Mouse (Mus musculus): ENCODE measurements at regions not wholly inside any gene's neighbourhood (a gene's known extent, or its start where the extent isn't known, plus 50 kb on each side); places are given as distances from the start of the nearest gene placed in this dataset.
"Not testable (repeated sequence)": the region's sequence is repeated elsewhere in the genome, so short reads cannot be mapped to it uniquely, and the experiment has no call there.

DNA sequence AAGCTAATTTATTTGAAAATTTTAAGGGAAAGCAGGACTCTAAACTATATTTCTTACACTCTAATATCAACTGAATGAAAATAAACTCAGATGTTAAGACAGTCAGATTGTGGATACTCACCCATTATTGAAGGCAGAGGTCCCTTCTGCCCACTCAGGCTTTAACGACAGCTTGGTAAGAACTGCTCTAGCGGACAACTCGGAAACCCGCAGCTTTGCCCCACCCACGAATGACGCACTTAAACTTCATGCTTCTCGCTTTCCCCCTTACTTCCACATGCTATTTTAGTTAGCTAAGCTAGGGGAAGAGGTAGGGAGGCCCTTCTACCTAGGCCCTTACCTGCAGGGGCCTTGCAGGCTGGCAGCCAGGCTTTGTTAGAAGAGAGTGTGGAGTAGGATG is 50.8 kb upstream of the Elmo1 start:
- DNase-seq (ENCODE audit: low read depth, low spot score): no peak

DNA sequence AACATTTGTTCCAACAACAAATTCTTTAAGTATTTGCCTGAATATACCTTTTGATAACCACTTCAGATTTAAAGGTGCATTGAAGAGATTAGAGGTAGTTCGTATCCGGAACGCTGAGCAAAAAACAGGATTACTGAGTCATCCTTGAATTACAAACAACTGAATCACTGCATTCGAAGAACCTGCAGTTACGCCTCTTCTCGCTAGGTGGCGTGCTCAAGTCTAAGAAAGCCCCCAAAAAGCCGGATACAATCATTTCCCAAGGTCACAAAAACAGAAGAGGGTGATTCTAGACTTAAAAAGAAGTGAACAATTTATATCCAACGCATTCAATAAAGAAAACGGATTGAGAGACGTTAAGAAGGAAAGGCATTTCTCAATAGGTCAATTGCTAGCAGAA is 51.9 kb upstream of the Elmo1 start:
- DNase-seq (ENCODE audit: low read depth, low spot score): no peak

DNA sequence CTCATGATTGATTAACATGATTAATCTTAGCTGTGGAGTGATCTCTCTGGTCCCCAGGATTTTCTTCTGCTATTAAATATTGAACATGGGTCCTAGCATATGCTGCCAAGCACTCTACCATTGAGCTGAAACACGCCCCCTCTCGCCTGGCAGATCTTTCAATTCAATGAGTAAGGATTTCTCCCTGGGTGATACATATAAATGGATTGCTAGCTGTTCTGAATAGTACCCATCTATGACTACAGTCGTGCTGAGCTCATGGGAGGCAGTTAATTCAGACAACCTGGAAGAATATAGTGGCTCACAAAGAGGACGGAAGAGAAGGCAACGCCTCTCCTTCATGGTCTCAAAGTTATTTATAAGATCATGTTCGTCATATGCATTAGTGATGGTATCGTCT is 53.0 kb upstream of the Elmo1 start:
- DNase-seq (ENCODE audit: low read depth, low spot score): no peak

- no peak for DNase-seq (ENCODE audit: low read depth, low spot score)
Measured at GRCm38 (mm10) chr13:20033937-20034735, 56.3 kb upstream of the Elmo1 start.

DNA sequence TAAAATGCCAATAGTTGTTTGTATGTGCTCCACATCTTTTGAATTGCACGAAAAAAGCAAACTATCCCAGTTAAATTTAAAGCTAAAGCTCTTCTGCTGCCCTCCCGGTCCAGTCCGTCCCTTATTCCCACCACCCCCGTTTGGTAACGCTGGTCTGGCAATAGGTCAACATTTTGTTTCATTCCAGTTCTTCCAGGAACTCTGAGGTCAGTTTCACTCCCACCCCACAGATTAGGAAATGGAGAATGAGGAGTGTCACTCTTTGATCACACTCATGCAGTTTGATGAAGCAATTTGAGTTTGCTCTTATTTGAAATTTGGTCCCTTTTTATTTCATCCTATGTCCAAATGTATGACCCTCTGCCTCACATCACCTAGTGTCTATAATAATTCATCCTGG is 58.7 kb upstream of the Elmo1 start:
- DNase-seq (ENCODE audit: low read depth, low spot score): no peak

DNA sequence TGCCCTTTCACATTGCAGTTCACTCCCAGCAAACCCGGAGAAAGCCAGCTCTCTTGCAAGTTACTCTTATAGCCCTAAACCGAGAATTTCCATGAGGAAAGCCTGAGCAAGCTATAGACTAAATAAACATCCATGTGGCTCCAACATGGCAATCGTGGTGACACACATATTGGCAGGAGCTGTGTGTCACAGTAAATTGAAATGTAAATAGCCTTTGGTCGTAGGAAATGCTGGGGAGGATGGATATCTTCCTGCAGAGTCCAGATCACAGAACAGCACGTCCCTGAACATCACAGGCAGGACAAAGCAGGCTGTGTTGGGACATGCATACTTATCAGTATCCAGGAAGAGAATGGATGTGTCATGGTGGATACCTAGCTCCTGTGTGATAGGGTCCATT is 59.3 kb upstream of the Elmo1 start:
- DNase-seq (ENCODE audit: low read depth, low spot score): no peak

DNA sequence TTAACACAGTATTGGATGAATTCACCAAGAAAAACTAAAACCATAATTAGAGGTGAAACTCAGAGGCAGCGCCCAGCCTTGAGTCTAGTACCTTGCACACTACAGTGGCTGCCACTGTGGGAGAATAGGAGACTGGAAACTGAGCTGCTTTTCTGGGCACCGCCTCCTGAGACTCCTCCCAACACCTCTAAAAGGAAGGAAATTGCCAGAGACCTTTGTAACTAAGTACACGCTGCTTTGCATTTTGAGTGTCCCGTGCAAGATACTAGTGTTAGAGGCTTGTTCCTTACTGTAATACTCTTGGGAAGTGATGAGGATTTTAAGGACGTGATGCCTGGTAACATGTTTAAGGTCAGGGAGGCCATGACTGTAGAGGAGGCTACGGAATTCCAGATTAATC is 63.8 kb upstream of the Elmo1 start:
- no peak for DNase-seq (ENCODE audit: low read depth, low spot score)

- DNase-seq (ENCODE audit: low read depth, low spot score): not testable (repeated sequence)
Measured at GRCm38 (mm10) chr13:20016454-20016853, 73.9 kb upstream of the Elmo1 start.

DNA sequence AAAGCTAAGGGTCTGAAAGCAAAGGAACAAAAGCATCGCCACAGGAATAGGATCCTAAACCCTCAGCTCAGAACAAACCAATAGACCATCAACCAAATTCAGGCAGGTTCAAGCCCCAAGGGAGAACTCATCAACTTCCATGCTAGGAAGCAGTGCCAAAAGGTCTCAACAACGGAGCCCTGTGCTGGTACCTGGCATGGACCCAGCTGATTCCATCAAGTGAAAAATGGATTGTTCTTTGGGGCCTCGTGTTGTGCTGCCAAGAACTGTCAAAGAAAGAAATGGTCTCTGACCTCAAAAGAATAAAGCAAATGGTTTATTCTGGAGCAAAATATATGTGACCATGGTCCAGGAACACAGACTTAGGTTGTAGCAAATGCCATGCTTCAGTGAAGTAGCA is 77.8 kb upstream of the Elmo1 start:
- DNase-seq (ENCODE audit: low read depth, low spot score): no peak

GRCm38 (mm10) chr13:20009164-20009563 is 81.2 kb upstream of the Elmo1 start:
- DNase-seq (ENCODE audit: low read depth, low spot score): no peak

GRCm38 (mm10) chr13:20007561-20007960 is 82.8 kb upstream of the Elmo1 start:
- DNase-seq (ENCODE audit: low read depth, low spot score): no peak

- DNase-seq (ENCODE audit: low read depth, low spot score): no peak
Measured at GRCm38 (mm10) chr13:19997606-19998005, 92.8 kb upstream of the Elmo1 start.

- no peak for DNase-seq (ENCODE audit: low read depth, low spot score)
Measured at GRCm38 (mm10) chr13:19975621-19976020, 114.8 kb upstream of the Elmo1 start.

- no peak for DNase-seq (ENCODE audit: low read depth, low spot score)
Measured at GRCm38 (mm10) chr13:19966566-19966965, 123.8 kb upstream of the Elmo1 start.

- DNase-seq (ENCODE audit: low read depth, low spot score): peak; percentile 64
Measured at GRCm38 (mm10) chr13:19963031-19963430, 127.4 kb upstream of the Elmo1 start.

- no peak for DNase-seq (ENCODE audit: low read depth, low spot score)
Measured at GRCm38 (mm10) chr13:19928761-19929160, 104.7 kb upstream of the Gpr141 start.

- DNase-seq (ENCODE audit: low read depth, low spot score): no peak
Measured at GRCm38 (mm10) chr13:19927807-19928206, 103.8 kb upstream of the Gpr141 start.

DNA sequence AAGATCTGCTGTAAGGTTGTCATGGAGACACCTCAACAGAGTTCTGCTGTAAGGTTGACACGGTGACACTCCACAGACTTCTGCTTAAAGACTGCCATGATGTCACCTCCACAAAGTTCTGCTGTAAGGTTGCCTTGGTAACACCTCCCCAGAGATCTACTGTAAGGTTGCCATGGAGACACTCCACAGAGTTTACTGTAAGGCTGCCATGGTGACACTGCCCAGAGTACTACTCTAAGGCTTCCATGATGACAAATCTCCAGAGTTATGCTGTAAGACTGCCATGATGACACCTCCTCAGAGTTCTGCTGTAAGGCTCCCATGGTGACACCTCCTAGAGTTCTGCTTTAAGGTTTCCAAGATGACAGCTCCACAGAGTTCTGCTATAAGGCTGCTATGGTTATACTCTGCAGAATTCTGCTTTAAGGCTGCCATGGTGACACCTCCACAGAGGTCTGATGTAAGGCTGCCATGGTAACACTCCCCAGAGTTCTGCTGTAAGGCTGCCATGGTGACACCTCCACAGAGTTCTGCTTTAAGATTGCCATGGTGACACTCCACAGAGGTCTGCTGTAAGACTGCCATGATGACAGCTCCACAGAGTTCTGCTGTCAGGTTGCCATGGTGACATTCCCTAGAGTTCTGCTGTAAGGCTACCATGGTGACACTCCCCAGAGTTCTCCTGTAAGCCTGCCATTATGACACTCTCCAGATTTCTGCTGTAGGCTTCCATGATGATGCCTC is 97.2 kb upstream of the Gpr141 start:
- DNase-seq (ENCODE audit: low read depth, low spot score): no peak

DNA sequence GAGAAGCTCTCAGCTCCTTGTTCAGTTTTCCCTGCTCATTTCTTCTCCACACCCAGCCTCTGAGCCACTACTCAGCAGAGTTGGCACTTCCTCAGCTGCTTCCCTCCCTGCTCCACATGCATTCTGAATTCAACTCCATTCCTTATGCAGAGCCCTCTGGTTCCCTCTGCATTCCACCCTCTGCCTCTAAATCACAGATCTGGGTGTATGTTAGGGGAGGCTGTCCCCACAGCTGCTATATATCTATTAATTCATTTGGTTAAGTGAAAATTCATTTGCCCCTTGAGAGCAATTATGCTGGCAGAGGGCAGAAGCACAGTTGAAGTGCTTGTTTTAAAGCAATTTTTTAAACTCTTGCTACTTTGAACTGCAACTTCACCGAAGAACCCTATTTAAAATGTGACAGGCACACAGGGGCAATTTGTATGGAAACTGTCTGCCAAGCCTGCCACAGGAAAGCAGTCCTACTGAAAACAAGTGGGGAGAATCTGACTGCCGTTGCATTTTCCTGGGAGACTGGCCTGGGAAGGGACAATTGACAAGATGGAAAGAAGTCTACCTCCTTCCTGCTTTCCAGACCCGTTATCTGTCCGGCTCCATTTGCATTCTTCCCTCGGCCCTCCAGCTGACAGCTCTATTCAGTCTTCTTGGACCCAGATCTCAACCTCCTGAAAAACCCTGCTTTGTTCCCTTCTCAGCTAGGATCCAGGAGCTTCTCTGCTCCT is 88.0 kb upstream of the Gpr141 start:
- DNase-seq (ENCODE audit: low read depth, low spot score): no peak

- no peak for DNase-seq (ENCODE audit: low read depth, low spot score)
Measured at GRCm38 (mm10) chr13:19902786-19903185, 78.7 kb upstream of the Gpr141 start.

- DNase-seq (ENCODE audit: low read depth, low spot score): no peak
Measured at GRCm38 (mm10) chr13:19897191-19897590, 73.1 kb upstream of the Gpr141 start.

DNA sequence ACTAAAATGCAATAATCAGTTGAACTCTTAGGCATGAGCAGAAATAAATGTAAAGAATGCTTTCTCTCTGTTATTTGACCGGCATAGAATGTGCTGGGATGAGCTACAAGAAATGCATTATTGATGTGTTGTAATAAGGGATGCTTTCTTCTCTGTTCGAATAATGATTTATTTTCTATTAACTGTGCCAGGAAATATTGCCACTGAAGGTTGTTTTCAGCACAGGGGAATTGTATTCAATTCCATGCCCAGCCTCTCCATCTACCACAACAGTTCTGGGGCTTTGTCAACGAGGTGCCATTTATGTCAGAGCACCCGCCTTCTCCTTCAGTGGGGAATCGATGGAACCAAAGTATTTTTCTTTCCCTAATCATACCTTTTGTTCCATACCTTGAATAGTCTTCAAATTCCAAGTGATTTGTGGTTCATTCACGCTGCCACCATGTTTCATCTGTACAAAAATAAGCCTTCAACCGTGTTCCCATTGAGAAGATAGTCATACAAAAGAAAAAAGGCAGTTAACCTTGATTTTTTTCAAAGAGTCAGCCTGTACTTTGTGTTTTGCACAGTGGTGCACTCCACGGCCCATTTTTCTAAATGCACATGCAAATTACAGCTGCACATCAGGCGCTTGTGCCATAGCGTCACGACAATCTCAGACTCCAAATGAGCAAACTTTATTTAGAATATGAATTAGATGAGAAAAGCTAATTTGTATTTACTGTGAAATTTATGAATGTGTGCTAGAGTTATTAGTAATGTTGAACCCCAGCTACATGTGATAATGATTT is 65.1 kb upstream of the Gpr141 start:
- no peak for DNase-seq (ENCODE audit: low read depth, low spot score)
